Mouse (Mus musculus): ENCODE measurements around the gene Camkmt. TPM values are rescaled to one million over a fixed set of nuclear protein-coding genes. Genes with fewer than 3 reads are reported as not detected.

The Camkmt gene
- 10 to 100 TPM; 10.0 to 15.2 TPM for total RNA-seq (2023)

DNA sequence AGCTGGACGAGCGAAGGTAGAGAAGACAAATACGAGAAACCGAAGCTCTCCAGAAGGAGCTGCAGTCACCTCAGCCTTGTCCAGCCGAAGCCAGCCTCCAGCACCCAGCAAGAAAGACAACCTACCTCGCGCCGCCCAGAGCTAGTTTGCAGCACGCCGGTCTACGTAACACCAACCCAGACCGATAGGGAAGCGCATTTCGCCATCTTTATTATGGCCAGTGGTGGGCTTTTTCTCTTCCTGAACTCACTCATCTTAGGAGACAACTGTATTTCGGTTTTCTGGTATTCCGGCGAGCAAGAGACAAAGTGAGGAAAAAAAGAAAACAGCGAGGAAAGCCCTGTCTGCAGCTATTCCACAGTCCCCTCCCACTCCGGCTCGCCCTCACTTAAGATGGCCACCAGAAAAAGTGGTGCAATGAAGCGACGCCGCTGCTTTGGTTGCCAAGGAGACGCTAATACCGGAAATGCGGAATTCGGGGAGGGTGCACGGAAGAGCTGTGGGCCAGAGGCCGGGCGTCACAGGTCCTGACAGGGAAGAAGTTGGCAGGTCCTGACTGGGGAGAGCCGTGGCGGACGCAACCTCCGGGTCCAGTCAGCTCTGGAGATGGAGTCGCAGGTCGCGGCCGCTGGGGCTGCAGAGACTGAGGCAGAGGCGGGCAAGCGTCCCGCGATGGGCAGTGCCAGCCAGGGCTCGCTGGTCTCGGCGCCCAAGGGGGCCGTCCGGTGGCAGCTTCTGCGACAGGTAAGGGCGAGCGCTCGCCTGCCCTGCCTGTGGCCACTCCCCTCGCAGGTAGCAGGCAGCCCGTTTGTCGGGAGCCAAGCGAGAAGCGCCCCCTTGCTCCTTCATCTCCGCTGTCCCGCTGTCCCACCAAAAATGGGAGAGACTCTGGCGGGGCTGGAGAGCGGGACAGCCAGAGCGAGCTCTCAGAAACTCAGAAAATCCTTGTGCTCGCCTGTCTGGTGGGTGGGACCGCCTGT lies at the start of gene Camkmt, which contains the start of gene Prepl:
Camkmt (plus strand) TSS at position 433 of the 980 bp plus-strand sequence.
Prepl (minus strand) TSS at position 122 of the 980 bp plus-strand sequence.

Other genes starting within 250 kb of the Camkmt start
- 10 to 100 TPM; 44.8 to 55.1 TPM for gene Ppm1b, start 133.8 kb upstream of the Camkmt start, total RNA-seq (2023)
- not detected for gene Slc3a1, start 62.2 kb upstream of the Camkmt start, total RNA-seq (2023)
- 10 to 100 TPM; 15.3 to 15.8 TPM for gene Prepl, start 311 bp upstream of the Camkmt start, total RNA-seq (2023)